Mouse (Mus musculus) heart, embryonic 10.5 days (tissue): ENCODE measurements around the gene Rapgef2. TPM values are rescaled to one million over a fixed set of nuclear protein-coding genes. Genes with fewer than 3 reads are reported as not detected.

Experiments
- DNase-seq: peaks from one replicate; pipeline ENCODE4 v3.0.0-alpha.2; 2017; ENCODE audit warnings: low spot score
- H3K27ac ChIP-seq: fragments of 300-500 bp; sonication (generic); 2 replicates; pipeline ENCODE4 v1.5.1; 2016; ENCODE audit warnings: mild to moderate bottlenecking
- H3K27me3 ChIP-seq: fragments of 300-500 bp; sonication (generic); 2 replicates; pipeline ENCODE4 v1.6.1; 2016; ENCODE audit warnings: mild to moderate bottlenecking; ENCODE audit not compliant: poor library complexity, insufficient read depth, severe bottlenecking
- H3K36me3 ChIP-seq: fragments of 300-500 bp; sonication (generic); 2 replicates; pipeline ENCODE4 v1.6.1; 2016; ENCODE audit warnings: mild to moderate bottlenecking, moderate library complexity
- H3K4me1 ChIP-seq: fragments of 300-500 bp; sonication (generic); 2 replicates; pipeline ENCODE4 v1.6.1; 2016; ENCODE audit warnings: mild to moderate bottlenecking
- H3K4me3 ChIP-seq: fragments of 300-500 bp; sonication (generic); 2 replicates; pipeline ENCODE4 v1.5.1; 2016; ENCODE audit warnings: mild to moderate bottlenecking, moderate library complexity
- H3K9me3 ChIP-seq: fragments of 300-500 bp; sonication (generic); 2 replicates; pipeline ENCODE4 v1.6.1; 2016; ENCODE audit warnings: mild to moderate bottlenecking, moderate library complexity
- WGBS: fragments of 180-500 bp; shearing (Covaris S2); methylation state at CpG from one replicate; pipeline ENCODE4 v1.1.7; 2016; 5-methylcytosine and 5-hydroxymethylcytosine counted together
- polyA plus RNA-seq: library from polyadenylated mRNA; unstranded; fragments of >200 nt; fragmentation: Nextera tagmentation; extraction: Ambion mirVana; gene quantifications from 2 replicates; pipeline ENCODE4 v1.2.1, GENCODE M21; 2016

Rapgef2 gene
- 4.4 and 4.8 TPM in 2 replicates for polyA plus RNA-seq

DNA sequence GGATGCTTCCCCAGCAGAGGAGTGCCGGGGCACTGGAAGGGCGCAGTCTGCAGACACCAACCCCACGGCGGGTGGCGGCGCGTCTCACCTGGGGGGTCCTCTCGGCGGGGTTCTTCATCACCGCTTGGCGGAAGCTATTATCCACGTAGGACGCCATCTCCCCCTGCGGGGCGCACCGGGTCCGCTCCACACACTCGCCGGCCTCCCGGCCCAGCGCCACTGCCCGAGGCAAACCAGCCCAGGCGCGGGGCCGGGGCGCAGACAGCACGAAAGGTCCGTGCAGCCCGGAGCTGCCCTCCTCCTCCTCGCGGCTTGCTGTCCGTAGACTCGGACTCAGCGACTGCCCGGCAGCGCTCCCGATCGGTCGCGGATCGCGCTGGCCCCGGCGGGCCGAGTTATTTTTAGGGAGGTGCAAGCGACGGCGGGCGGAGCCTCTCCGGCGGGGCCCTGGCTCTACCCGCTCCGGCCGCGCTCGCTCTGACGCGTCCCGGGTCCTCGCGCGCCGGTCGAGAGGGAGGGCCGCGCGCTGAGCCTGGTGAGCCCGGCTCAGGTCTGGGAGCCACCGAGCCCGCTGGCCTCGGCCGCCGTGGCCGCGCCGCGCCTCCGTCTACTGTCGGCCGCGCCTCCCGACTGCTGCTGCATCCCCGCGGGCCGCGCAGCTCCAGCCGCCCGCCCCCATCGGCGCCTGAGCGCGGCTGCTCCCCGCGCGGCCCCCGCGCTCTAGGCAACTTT lies at the start of gene Rapgef2:
Gene Rapgef2, minus strand, starts transcription at position 142 of the 732 bp plus-strand sequence.
- Histone ChIP-seq H3K27me3 (no peaks in the 10 kb centered on the region), H3K27ac (peak within 1 kb of the TSS; percentile 97), H3K4me3 (peak within 1 kb of the TSS; percentile 93), H3K36me3 (no peaks in the 10 kb centered on the region), H3K9me3 (no peaks in the 10 kb centered on the region), H3K4me1 (peaks cover 28% of the 10 kb centered on the region)
- DNase-seq, result peak; percentile 90
- under 1% methylated on average over 70 of the region's 97 CpGs for WGBS

DNA sequence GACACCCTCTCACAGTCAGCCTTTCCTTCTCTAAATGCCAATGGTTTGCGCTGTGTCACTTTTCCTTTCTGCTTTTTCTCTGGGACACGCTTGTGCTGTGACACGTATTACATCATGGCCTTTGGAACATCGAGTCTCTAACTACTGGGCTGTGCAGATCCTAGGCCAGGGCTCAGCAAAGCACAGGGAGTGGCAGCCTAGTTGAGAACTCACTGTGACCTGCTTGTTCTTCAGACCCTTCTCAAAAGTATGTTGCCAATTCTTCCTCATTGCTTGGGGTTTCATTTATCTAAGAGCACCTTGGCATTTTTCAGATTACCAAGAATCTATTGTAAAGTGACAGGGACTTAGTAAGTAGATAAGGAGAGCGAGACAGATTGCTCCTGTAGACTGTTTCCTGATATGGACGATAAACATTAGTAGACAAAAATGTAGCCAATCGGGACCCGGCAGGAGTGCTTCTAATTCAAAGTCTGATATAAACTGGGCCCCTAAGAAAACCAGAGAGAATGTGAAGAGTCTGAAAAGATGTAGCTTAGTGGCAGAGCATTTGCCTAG lies 47.4 kb upstream of the Rapgef2 start:
- 60% methylated on average over 8 of the region's 8 CpGs for WGBS
- no peak overlapping the region for H3K27ac ChIP-seq
- H3K27me3 ChIP-seq, result no peaks in the 10 kb centered on the region
- no peaks in the 10 kb centered on the region for H3K36me3 ChIP-seq
- H3K9me3 ChIP-seq, result no peaks in the 10 kb centered on the region
- DNase-seq, result no peak
- no peak overlapping the region for H3K4me3 ChIP-seq
- no peaks in the 10 kb centered on the region for H3K4me1 ChIP-seq

DNA sequence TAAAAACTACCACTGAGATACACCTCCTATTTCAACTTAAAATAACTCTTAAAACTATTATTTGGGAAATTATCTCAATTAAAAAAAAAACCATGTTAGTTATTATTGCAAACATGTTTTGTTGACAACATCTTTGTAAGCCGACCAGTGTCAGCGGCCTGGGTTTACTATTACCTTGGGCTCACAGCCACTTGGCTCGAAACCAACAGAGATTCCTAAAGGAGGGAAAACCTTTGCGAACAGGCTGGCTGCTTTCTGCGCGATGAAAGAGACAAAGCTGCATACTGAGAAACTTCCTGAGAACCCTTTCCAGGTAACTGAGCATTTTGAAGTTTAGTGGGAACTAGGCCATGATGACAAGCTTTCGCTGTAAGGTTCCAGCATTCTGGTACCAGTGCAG lies 46.7 kb upstream of the Rapgef2 start:
- H3K27ac ChIP-seq, result no peak overlapping the region
- no peaks in the 10 kb centered on the region for H3K27me3 ChIP-seq
- H3K9me3 ChIP-seq, result no peaks in the 10 kb centered on the region
- no peaks in the 10 kb centered on the region for H3K36me3 ChIP-seq
- WGBS, result 91% methylated on average over 7 of the region's 7 CpGs
- DNase-seq, result no peak
- H3K4me1 ChIP-seq, result no peaks in the 10 kb centered on the region
- H3K4me3 ChIP-seq, result no peak overlapping the region

DNA sequence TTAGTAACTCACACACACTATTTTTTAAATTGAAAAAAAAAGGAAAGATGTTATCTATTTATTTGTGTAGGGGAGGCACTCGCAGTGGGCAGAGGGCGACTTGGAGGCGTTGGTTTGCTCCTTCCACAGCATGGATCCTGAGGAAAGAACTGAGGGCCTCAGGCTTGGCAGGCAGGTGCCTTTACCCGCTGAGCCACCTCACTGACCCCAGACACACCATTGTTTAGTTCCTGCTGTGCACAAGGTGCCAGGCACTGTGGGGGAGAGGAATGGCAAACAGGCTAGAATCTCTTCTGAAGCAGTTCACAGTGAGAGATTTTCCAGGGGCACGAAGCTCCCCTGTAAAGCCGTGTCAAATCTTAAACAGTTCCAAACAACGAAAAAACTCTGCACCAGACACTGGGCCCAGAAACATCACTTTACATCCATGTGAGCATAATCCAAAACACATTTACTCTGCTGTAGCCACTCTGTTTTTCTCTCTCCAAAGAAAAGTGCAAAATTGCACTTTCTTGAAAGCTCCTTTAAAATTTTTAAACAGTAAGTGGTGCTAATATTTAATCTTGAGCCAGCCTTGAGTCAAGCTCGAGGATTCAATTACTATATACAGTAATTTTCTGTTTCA lies 43.5 kb upstream of the Rapgef2 start:
- WGBS, result 29% methylated on average over 8 of the region's 8 CpGs

DNA sequence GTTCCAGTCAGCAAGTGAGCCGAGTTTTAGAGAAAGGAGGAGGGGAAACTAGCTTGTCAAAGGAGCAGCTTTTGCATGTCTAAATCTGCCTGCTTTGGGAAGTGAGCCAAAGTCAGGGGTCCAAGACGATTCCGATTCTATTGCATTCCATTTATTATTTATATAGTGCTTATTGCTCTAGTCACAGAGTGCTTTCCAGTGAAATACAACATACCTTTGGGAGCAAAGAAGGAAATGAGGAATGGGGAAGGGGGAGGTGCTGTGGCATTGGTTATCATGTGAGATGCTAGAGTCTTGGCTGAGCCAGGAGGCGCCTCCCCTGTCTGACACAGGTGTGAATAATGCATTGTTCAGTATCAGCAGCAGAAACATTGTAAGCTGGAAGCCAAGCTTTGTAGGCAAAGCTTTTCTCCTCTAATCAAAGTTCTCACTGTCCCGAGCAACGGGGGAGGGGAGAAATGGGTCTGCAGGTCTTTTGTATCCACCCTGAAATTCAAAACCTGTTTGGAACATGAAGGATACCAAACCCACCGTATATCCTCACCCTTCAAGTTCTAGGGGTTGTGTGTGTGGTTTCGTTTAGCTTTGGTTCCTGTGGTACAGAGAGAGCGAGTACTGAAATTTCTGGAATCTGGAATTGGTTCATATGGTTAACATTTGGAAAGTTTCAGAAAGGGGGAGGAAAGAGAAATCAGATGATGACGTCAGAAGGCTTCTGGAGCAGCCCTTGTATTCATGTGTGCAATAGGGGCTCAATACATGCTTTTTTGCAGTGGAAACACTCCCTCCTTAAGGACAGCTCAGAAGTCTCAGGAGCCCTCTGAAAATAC lies 38.6 kb upstream of the Rapgef2 start:
- Histone ChIP-seq H3K27me3 (no peaks in the 10 kb centered on the region), H3K36me3 (no peaks in the 10 kb centered on the region), H3K4me1 (no peaks in the 10 kb centered on the region), H3K27ac (no peak overlapping the region), H3K4me3 (no peak overlapping the region), H3K9me3 (no peaks in the 10 kb centered on the region)
- 55% methylated on average over 10 of the region's 10 CpGs for WGBS
- DNase-seq, result no peak

More for the DNA sequence above, 43.5 kb upstream of the Rapgef2 start:
- Histone ChIP-seq H3K9me3 (no peaks in the 10 kb centered on the region), H3K27me3 (no peaks in the 10 kb centered on the region), H3K4me1 (no peaks in the 10 kb centered on the region), H3K27ac (no peak overlapping the region), H3K4me3 (no peak overlapping the region), H3K36me3 (no peaks in the 10 kb centered on the region)
- DNase-seq, result peak; percentile 55

DNA sequence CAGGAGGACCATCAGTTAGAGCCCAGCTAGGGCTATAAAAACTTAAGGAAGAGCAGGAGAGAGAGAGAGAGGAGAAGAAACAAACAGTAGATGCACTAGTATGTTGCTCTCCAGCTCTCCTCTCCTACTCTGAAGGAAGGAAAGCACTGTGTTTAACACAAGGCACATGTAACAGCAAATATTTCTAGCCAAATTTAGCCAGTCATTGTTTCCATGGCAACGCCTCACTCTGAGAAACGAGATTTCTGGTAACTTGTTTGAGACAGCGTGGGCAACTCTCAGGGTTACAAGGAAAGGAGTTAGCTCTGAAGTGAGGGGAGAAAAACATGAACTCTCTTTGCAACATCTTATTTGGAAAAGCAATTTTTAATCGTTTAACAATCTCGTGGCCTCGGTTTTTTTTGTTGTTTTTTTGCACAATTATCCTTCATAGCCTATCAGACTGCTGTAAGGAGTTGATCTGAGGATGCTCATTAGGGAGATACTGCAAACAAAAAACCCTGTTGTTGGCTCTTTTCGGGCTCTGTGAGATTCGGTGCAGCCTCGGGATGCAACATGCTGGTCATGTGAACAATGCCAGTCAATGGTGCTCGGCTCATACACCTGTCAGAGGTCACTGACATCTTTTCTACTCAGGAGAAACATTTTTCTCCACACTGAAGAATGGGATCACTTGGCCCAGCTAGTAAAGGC lies 27.8 kb upstream of the Rapgef2 start:
- Histone ChIP-seq H3K4me1 (no peaks in the 10 kb centered on the region), H3K36me3 (no peaks in the 10 kb centered on the region), H3K27ac (no peak overlapping the region), H3K9me3 (no peaks in the 10 kb centered on the region), H3K27me3 (no peaks in the 10 kb centered on the region), H3K4me3 (no peak overlapping the region)
- WGBS, result 68% methylated on average over 10 of the region's 10 CpGs
- no peak for DNase-seq

DNA sequence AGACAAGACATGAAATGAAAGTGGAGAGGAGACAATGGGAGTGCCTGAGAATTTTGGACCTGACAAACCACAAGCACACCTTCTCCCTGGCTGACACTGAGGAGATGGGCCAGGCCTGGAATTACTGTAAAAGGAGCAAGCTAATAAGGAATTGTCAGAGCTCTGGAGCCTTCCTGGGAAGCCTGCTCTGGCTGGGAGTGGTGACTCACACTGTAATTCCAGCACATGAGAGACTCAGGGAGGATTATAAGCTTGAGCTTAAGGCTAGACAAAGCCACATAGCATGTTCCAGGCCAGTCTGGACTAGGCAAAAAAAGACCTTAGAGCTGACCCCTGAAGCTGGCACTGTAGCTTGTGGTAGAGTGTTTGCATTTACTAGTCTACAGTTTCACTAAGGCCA lies 25.6 kb upstream of the Rapgef2 start:
- no peaks in the 10 kb centered on the region for H3K9me3 ChIP-seq
- no peaks in the 10 kb centered on the region for H3K4me1 ChIP-seq

DNA sequence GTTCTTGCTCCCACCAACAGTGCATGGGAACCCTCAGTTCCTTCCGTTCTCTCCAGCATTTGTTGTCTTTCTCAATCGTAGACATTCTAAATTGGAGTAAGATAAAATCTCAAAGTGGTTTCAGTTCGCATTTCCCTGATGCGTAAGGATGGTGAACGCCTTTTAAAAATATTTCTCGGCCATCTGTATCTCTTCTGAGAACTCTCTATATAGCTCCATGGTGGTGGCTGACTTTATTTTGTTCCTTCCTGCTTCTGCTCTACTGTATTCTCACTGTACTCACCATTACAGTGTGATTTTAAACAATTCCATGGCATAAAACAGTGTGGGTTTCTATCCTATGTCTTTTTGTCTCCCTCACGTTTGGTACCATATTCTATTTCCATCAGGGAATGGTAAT lies 23.9 kb upstream of the Rapgef2 start:
- H3K4me3 ChIP-seq, result no peak overlapping the region
- no peak for DNase-seq
- no peaks in the 10 kb centered on the region for H3K4me1 ChIP-seq
- no peaks in the 10 kb centered on the region for H3K27me3 ChIP-seq
- H3K27ac ChIP-seq, result no peak overlapping the region
- no peaks in the 10 kb centered on the region for H3K36me3 ChIP-seq
- H3K9me3 ChIP-seq, result no peaks in the 10 kb centered on the region
- 85% methylated on average over 7 of the region's 7 CpGs for WGBS

More for the DNA sequence above, 25.6 kb upstream of the Rapgef2 start:
- Histone ChIP-seq H3K4me3 (no peak overlapping the region), H3K36me3 (no peaks in the 10 kb centered on the region), H3K27ac (no peak overlapping the region), H3K27me3 (no peaks in the 10 kb centered on the region)
- no peak for DNase-seq

DNA sequence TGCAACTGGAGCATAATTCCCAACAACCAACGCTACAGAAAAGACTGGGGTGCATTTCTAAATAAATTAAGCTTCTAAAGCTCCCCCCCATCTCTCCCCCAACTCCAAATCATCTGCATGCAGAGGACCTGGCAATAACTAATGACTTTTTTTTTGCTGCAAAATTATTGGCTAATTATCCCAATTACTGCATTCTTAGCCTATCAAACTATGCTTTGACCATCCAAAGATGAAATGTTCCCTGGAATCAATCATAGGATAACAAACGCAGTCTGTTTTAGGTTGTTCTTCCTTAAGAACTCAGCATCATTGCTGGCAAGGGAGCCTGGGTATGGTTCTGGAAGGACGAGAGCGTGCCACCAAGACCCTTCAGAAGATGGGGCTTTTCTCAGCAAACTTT lies 22.3 kb upstream of the Rapgef2 start:
- no peak for DNase-seq
- 84% methylated on average over 4 of the region's 4 CpGs for WGBS
- H3K27me3 ChIP-seq, result no peaks in the 10 kb centered on the region
- no peak overlapping the region for H3K27ac ChIP-seq
- no peaks in the 10 kb centered on the region for H3K9me3 ChIP-seq
- no peaks in the 10 kb centered on the region for H3K36me3 ChIP-seq
- H3K4me3 ChIP-seq, result no peak overlapping the region
- no peaks in the 10 kb centered on the region for H3K4me1 ChIP-seq

DNA sequence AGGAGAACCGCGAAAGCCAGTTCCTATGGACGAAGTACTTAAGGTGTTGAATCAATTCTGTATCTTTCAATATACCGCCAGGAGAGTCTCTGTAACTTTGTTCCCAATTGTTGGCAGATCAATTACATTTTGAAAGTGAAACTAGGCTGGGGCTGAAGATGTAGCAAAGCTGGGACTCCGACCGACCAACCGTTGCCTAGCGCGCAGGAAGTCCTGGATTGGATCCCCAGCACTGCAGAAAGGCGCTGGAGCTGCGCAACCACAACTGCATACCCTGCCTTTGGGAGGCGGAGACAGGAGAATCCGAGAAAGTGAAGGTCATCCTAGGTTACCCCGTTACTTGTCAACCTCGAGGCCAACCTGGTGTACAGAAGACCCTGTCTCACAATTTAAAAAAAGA lies 13.1 kb upstream of the Rapgef2 start:
- no peak for DNase-seq
- H3K4me1 ChIP-seq, result no peaks in the 10 kb centered on the region
- no peaks in the 10 kb centered on the region for H3K9me3 ChIP-seq
- 82% methylated on average over 15 of the region's 15 CpGs for WGBS
- H3K27me3 ChIP-seq, result no peaks in the 10 kb centered on the region
- no peak overlapping the region for H3K27ac ChIP-seq
- no peaks in the 10 kb centered on the region for H3K36me3 ChIP-seq
- no peak overlapping the region for H3K4me3 ChIP-seq

DNA sequence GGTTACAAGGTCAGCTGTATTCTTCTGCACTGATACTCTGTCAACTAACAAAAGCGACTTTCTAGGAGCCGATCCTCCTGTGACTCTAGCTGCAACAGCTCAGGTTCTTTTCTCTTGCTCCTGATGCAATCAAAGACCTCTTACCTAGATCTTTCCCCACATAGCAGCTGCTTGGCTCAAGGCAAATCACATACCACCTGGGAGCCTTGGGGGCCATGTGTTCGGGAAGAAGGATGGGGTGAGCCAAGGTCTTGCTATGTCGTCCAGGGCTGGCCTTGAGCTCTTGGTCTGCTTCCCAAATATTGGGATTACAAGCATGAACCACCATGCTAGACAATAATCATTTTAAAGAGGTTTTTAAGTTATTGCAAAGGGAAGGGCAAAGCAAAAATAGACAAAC lies 11.0 kb upstream of the Rapgef2 start:
- 91% methylated on average over 4 of the region's 4 CpGs for WGBS
- no peak overlapping the region for H3K4me3 ChIP-seq
- no peaks in the 10 kb centered on the region for H3K27me3 ChIP-seq
- no peaks in the 10 kb centered on the region for H3K4me1 ChIP-seq
- no peak overlapping the region for H3K27ac ChIP-seq
- H3K36me3 ChIP-seq, result no peaks in the 10 kb centered on the region
- H3K9me3 ChIP-seq, result no peaks in the 10 kb centered on the region
- DNase-seq, result no peak

DNA sequence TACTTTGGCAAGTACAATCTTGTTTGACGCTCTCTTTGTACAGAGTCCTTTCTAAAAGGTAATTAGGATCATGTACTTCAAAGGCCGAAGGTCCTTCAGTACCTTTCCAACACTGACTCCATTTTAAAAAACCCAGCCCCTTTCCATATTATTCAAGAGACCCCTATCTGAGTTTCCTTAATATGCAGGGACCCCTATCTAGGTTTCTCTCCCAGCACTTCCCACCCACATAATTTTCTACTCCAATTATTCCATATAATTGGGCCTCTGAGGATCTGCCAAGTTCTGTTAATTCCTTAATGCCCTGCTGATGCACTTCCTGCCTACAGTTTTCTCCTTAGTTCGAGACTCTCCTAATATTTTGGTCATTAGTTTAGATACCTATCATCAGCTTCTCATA lies 10.3 kb upstream of the Rapgef2 start:
- H3K27ac ChIP-seq, result no peak overlapping the region
- no peak overlapping the region for H3K4me3 ChIP-seq
- no peaks in the 10 kb centered on the region for H3K4me1 ChIP-seq
- H3K27me3 ChIP-seq, result no peaks in the 10 kb centered on the region
- DNase-seq, result no peak
- no peaks in the 10 kb centered on the region for H3K36me3 ChIP-seq
- 82% methylated on average over 3 of the region's 3 CpGs for WGBS
- no peaks in the 10 kb centered on the region for H3K9me3 ChIP-seq
